Mouse (Mus musculus) midbrain, embryonic 11.5 days (tissue): ENCODE results near the gene Dnaic1. TPM values are rescaled to one million over a fixed set of nuclear protein-coding genes. Genes with fewer than 3 reads are reported as not detected.
A peak's percentile ranks its signal among the peaks of the same experiment; 100 is the strongest.
"Not testable (repeated sequence)": the region's sequence is repeated elsewhere in the genome, so short reads cannot be mapped to it uniquely, and the experiment has no call there.

Experiments used
- ATAC-seq: fragments of 200-750 bp; cut with Nextera tagmentation; 2 replicates; pipeline ENCODE4 v1.8.0; 2017; ENCODE audit warnings: moderate TSS enrichment, moderate library complexity; ENCODE audit not compliant: low FRiP score
- DNase-seq: peaks from one replicate; pipeline ENCODE4 v3.0.0; 2015; ENCODE audit warnings: low spot score; ENCODE audit errors: missing footprints
- H3K27ac ChIP-seq: fragments of 300-500 bp; sonication (generic); 2 replicates; pipeline ENCODE4 v1.5.1; 2014; ENCODE audit warnings: low read depth, low read length
- H3K27me3 ChIP-seq: fragments of 300-500 bp; sonication (generic); 2 replicates; pipeline ENCODE4 v1.6.1; 2014; ENCODE audit warnings: mild to moderate bottlenecking, low read length, moderate library complexity, mixed read lengths; ENCODE audit not compliant: control insufficient read depth, insufficient read depth
- H3K36me3 ChIP-seq: fragments of 300-500 bp; sonication (generic); 2 replicates; pipeline ENCODE4 v1.6.1; 2014; ENCODE audit warnings: mild to moderate bottlenecking, low read length, moderate library complexity, mixed read lengths; ENCODE audit not compliant: control insufficient read depth, insufficient read depth
- H3K4me1 ChIP-seq: fragments of 300-500 bp; sonication (generic); 2 replicates; pipeline ENCODE4 v1.6.1; 2014; ENCODE audit warnings: low read length; ENCODE audit not compliant: control insufficient read depth, insufficient read depth
- H3K4me2 ChIP-seq: fragments of 300-500 bp; sonication (generic); 2 replicates; pipeline ENCODE4 v1.6.1; 2014; ENCODE audit warnings: mild to moderate bottlenecking, moderate library complexity
- H3K4me3 ChIP-seq: fragments of 300-500 bp; sonication (generic); 2 replicates; pipeline ENCODE4 v1.5.1; 2014; ENCODE audit warnings: low read depth, low read length
- H3K9ac ChIP-seq: fragments of 300-500 bp; sonication (generic); 2 replicates; pipeline ENCODE4 v1.6.1; 2014; ENCODE audit warnings: low read length
- H3K9me3 ChIP-seq: fragments of 300-500 bp; sonication (generic); 2 replicates; pipeline ENCODE4 v1.6.1; 2016; ENCODE audit warnings: low read length; ENCODE audit not compliant: control insufficient read depth
- WGBS: fragments of 180-500 bp; shearing (Covaris S2); extraction: QIAGEN DNeasy Blood & Tissue Kit; methylation state at CpG from one replicate; pipeline ENCODE4 v1.1.7; 2014; 5-methylcytosine and 5-hydroxymethylcytosine counted together
- polyA plus RNA-seq: library from polyadenylated mRNA; unstranded; fragments of >200 nt; fragmentation: Nextera tagmentation; extraction: Ambion mirVana; gene quantifications from 2 replicates; pipeline ENCODE4 v1.2.1, GENCODE M21; 2014

Gene Dnaic1
- polyA plus RNA-seq, 1 experiment from 2014 or later: 1.9 TPM

DNA sequence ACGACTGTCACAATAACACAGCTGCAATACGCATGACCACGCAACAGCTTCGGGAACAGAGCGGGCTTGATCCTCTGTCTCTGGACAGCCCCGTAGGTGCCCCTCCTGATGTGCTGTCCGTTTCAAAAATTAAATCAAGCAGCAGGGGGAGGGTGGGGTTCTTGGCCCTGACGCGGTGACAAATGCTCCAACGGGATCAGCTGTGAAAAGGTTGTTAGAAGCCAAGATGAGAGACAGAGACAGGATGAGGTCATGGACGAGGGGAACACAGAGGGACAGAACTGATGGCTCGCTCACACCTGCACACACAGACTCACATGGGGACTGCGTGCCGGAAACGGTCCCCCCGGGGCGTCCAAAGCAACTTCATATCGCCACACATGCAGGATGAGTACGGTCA, 103.6 kb downstream of the Dnaic1 start:
- no peaks in the 10 kb centered on the region for H3K27me3 ChIP-seq
- peaks cover 43% of the 10 kb centered on the region for H3K4me1 ChIP-seq
- no peak overlapping the region for H3K4me2 ChIP-seq
- no peak for ATAC-seq
- no peak overlapping the region for H3K4me3 ChIP-seq
- WGBS: 58% methylated on average over 19 of the region's 19 CpGs
- no peak for DNase-seq
- H3K27ac ChIP-seq: peak overlapping the region; percentile 70
- no peak overlapping the region; the same call in 1 of the 2 replicates for H3K9ac ChIP-seq
- H3K36me3 ChIP-seq: peaks cover 14% of the 10 kb centered on the region
- no peaks in the 10 kb centered on the region for H3K9me3 ChIP-seq

DNA sequence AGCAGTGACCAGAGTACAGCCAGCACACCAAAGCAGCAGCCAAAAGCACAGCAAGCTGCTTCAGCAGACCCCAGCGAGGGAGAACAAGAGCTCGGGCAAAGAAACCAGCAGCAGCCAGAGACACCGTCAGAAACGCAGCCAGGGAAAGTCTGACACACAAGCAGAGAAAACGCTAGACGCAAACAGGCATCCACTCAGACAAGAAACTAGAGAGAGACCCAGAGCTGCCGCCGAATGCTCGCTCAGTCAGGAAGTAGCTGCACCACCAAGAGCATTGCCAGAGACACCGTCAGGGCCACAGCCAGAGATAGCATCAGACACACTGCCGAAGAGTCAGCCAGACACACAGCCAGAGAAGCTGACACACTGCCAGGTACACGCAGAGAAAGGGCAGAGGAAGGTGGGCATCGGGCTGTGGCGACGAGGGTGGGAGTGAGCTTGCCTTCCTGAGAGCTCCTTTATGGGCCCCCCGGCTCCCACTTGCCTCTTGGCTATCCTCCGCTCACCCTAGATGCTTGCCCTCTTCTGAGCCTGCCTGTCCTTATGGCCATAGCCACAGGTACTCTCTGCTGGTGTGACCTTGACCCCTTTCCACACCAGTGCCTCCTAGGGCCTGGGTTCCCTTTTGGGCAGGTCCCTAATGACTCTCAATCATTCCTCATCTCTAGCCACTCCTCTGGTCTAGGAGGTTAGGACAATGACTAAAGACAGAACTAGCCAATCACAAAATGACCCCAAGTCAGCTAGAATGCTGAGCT, 106.9 kb downstream of the Dnaic1 start:
- DNase-seq: no peak
- H3K27me3 ChIP-seq: no peaks in the 10 kb centered on the region

DNA sequence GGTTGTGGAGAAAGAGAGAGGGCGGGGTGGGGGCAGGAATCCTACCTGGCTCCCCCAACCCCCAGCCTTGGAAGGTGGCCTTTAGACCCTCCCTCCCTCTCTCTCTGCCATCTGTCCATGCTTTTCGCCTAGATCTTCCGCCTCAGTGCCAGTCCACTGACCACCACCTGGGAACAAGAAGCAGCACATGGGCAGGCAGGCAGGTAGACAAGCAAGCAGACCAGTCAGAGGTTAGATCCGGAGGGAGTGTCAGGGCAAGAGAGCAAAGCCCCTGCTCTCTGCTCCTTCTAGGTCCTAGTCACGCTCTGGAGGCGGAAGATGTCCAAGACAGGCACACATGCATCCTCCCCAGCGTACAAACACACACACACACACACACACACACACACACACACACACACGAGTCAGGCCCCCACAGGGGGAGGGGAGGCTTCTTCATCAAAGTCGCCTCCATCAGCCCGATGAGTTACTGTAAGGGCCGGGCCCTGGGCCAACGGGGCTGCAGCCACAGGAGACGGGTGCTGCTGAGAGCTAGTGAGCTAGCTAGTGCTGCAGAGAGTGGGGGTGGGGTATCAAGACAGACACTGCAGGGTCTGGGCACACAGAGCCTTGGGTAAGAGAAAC, 107.5 kb downstream of the Dnaic1 start:
- H3K9ac ChIP-seq: 0 out of 2 replicates have a peak overlapping the region, but pooled peaks have one; percentile 42
- no peaks in the 10 kb centered on the region for H3K9me3 ChIP-seq
- no peaks in the 10 kb centered on the region for H3K27me3 ChIP-seq
- no peak for DNase-seq
- peaks cover 66% of the 10 kb centered on the region for H3K4me1 ChIP-seq
- no peak overlapping the region for H3K27ac ChIP-seq
- H3K4me2 ChIP-seq: no peak overlapping the region
- ATAC-seq: peak; percentile 39; the same call in 1 of the 2 replicates
- no peak overlapping the region for H3K4me3 ChIP-seq
- WGBS: 57% methylated on average over 13 of the region's 13 CpGs
- H3K36me3 ChIP-seq: peaks cover 14% of the 10 kb centered on the region

More for the DNA sequence above, 106.9 kb downstream of the Dnaic1 start:
- H3K9me3 ChIP-seq: no peaks in the 10 kb centered on the region
- 78% methylated on average over 17 of the region's 17 CpGs for WGBS
- no peak overlapping the region for H3K4me3 ChIP-seq
- no peak overlapping the region for H3K27ac ChIP-seq
- no peak for ATAC-seq
- H3K4me1 ChIP-seq: peaks cover 69% of the 10 kb centered on the region
- peak overlapping the region; percentile 14; the same call in 1 of the 2 replicates for H3K9ac ChIP-seq
- peaks cover 14% of the 10 kb centered on the region for H3K36me3 ChIP-seq
- H3K4me2 ChIP-seq: no peak overlapping the region

DNA sequence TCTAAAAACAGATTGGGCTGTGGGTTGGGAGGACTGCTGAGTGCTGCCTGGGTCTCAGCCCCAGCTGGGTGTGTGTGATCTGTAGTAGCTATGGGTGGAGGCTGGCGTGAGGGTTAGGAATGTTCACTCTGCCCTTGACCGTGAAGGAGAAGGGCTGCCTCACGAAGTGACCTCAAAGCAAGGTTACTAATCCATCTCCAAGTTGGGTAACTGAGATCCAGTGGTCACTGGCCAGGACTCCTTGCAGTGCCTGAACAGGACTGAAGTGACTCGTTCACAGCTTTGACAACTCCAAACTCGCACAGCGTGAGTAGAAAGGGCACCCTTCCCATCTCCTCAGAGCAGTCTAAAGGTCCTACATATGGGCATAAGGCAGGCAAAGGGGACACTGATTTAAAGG, 109.3 kb downstream of the Dnaic1 start:
- Histone ChIP-seq H3K4me1 (peaks cover 60% of the 10 kb centered on the region), H3K9me3 (no peaks in the 10 kb centered on the region), H3K4me3 (no peak overlapping the region), H3K36me3 (peaks cover 12% of the 10 kb centered on the region), H3K27ac (no peak overlapping the region), H3K9ac (0 out of 2 replicates have a peak overlapping the region, but pooled peaks have one; percentile 36), H3K27me3 (no peaks in the 10 kb centered on the region), H3K4me2 (no peak overlapping the region)
- ATAC-seq: no peak
- DNase-seq: no peak
- WGBS: 66% methylated on average over 6 of the region's 6 CpGs

DNA sequence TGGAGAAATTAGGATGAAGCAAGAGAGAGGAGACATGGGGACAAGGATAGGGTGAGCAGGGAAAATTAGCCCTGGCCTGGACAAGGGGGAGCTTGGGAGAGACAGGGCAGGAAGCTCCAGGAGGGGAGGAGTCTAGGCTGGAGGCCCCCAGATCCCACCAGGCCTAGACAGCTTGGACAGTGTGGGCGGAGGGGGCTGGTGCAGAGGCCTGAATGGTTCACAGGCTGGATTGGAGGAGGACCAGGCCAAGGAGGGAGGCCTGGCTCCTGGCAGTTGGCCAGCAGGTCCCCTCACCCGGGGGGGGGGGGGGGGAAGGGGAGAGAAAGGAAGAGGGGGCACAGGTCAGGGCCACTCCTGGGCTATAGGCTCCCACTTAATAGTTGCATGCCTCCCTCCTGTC, 109.7 kb downstream of the Dnaic1 start:
- no peak for DNase-seq

GRCm38 (mm10) chr4:41681176-41681575, 111.6 kb downstream of the Dnaic1 start:
- DNase-seq: no peak
- peaks cover 64% of the 10 kb centered on the region for H3K4me1 ChIP-seq

More for the DNA sequence above, 109.7 kb downstream of the Dnaic1 start:
- Histone ChIP-seq H3K27me3 (no peaks in the 10 kb centered on the region), H3K4me3 (no peak overlapping the region), H3K9me3 (no peaks in the 10 kb centered on the region), H3K27ac (peak overlapping the region; percentile 56; the same call in 1 of the 2 replicates), H3K4me1 (peaks cover 62% of the 10 kb centered on the region), H3K9ac (0 out of 2 replicates have a peak overlapping the region, but pooled peaks have one; percentile 36), H3K4me2 (no peak overlapping the region), H3K36me3 (peaks cover 11% of the 10 kb centered on the region)
- no peak for ATAC-seq
- WGBS: 80% methylated on average over 1 of the region's 2 CpGs

GRCm38 (mm10) chr4:41681947-41682346, 112.4 kb downstream of the Dnaic1 start:
- no peak for ATAC-seq
- peak overlapping the region; percentile 60 for H3K9ac ChIP-seq

More at GRCm38 (mm10) chr4:41681176-41681575, 111.6 kb downstream of the Dnaic1 start:
- Histone ChIP-seq H3K27me3 (no peaks in the 10 kb centered on the region), H3K4me2 (no peak overlapping the region), H3K4me3 (no peak overlapping the region), H3K9ac (no peak overlapping the region), H3K36me3 (peaks cover 7% of the 10 kb centered on the region), H3K27ac (no peak overlapping the region), H3K9me3 (no peaks in the 10 kb centered on the region)
- no peak for ATAC-seq
- 73% methylated on average over 4 of the region's 4 CpGs for WGBS

GRCm38 (mm10) chr4:41682789-41683188, 113.2 kb downstream of the Dnaic1 start:
- 17% methylated on average over 6 of the region's 6 CpGs for WGBS
- peak overlapping the region; percentile 38 for H3K4me2 ChIP-seq
- ATAC-seq: no peak
- H3K4me3 ChIP-seq: 0 out of 2 replicates have a peak overlapping the region, but pooled peaks have one; percentile 5
- peak; percentile 90 for DNase-seq
- peak overlapping the region; percentile 68 for H3K27ac ChIP-seq
- H3K9ac ChIP-seq: peak overlapping the region; percentile 60
- H3K4me1 ChIP-seq: peaks cover 49% of the 10 kb centered on the region
- H3K36me3 ChIP-seq: peaks cover 7% of the 10 kb centered on the region
- H3K9me3 ChIP-seq: no peaks in the 10 kb centered on the region
- no peaks in the 10 kb centered on the region for H3K27me3 ChIP-seq

More at GRCm38 (mm10) chr4:41681947-41682346, 112.4 kb downstream of the Dnaic1 start:
- Histone ChIP-seq H3K4me2 (no peak overlapping the region), H3K4me1 (peaks cover 58% of the 10 kb centered on the region), H3K27ac (no peak overlapping the region), H3K9me3 (no peaks in the 10 kb centered on the region), H3K36me3 (peaks cover 7% of the 10 kb centered on the region), H3K4me3 (no peak overlapping the region), H3K27me3 (no peaks in the 10 kb centered on the region)
- WGBS: 87% methylated on average over 10 of the region's 10 CpGs
- no peak for DNase-seq

- not testable (repeated sequence) for H3K9me3 ChIP-seq, DNase-seq, H3K4me3 ChIP-seq, H3K36me3 ChIP-seq, H3K9ac ChIP-seq, H3K27me3 ChIP-seq
- Histone ChIP-seq H3K4me1 (peaks cover 44% of the 10 kb centered on the region), H3K4me2 (peak overlapping the region; percentile 38), H3K27ac (peak overlapping the region; percentile 68)
- peak; percentile 56 for ATAC-seq
- WGBS: 0% methylated on average over 8 of the region's 27 CpGs
Observed at GRCm38 (mm10) chr4:41683303-41683702, 113.7 kb downstream of the Dnaic1 start.
